Mouse (Mus musculus) CH12.LX (cell line): ENCODE measurements around the gene 4933416C03Rik. TPM values are rescaled to one million over a fixed set of nuclear protein-coding genes. Genes with fewer than 3 reads are reported as not detected.

Experiments
- DNase-seq: peaks from one replicate; pipeline ENCODE4 v3.0.0-alpha.2; 2013; ENCODE audit errors: extremely low read depth
- H3K27ac ChIP-seq: 2 replicates; pipeline ENCODE4 v1.5.1; 2012; ENCODE audit warnings: low read depth, mild to moderate bottlenecking, control low read depth, moderate library complexity; ENCODE audit not compliant: insufficient read depth
- H3K27me3 ChIP-seq: replicated peaks from 2 replicates; pipeline ENCODE3; 2012; ENCODE audit warnings: inconsistent platforms
- H3K36me3 ChIP-seq, 2 experiments: replicated peaks in 1 of 2; 2 replicates each; pipeline versions ENCODE3 to v1.6.1; 2012; ENCODE audit warnings: inconsistent platforms in 1 of 2, low read length in 1 of 2, mild to moderate bottlenecking in 1 of 2, mixed read lengths in 1 of 2, moderate library complexity in 1 of 2; ENCODE audit not compliant: control insufficient read depth in 1 of 2, insufficient read depth in 1 of 2
- H3K4me1 ChIP-seq, 2 experiments: 2 replicates each; pipeline ENCODE4 v1.6.1; 2012; ENCODE audit warnings: inconsistent platforms in 1 of 2, moderate library complexity in 1 of 2; ENCODE audit not compliant: insufficient read depth in 2 of 2, control insufficient read depth in 1 of 2
- H3K4me2 ChIP-seq: 2 replicates; pipeline ENCODE4 v1.6.1; 2012; ENCODE audit warnings: low read depth, mild to moderate bottlenecking, control low read depth; ENCODE audit not compliant: poor library complexity, insufficient read depth, severe bottlenecking
- H3K4me3 ChIP-seq, 3 experiments: fragments of 150-350 bp in 1 of 3; sonication (generic) in 1 of 3; replicated peaks in 1 of 3; 2 replicates each; pipeline versions ENCODE3 to v1.5.1; 2011 to 2012; ENCODE audit warnings: low read depth in 2 of 3, low read length in 2 of 3, mild to moderate bottlenecking in 2 of 3, moderate library complexity in 2 of 3, control low read depth in 1 of 3, improper control_type of control experiment in 1 of 3, inconsistent platforms in 1 of 3, mixed read lengths in 1 of 3; ENCODE audit not compliant: poor library complexity in 1 of 3
- H3K79me2 ChIP-seq: replicated peaks from 2 replicates; pipeline ENCODE4 v1.6.1; 2012; ENCODE audit warnings: mild to moderate bottlenecking, moderate library complexity; ENCODE audit not compliant: control insufficient read depth, poor library complexity, insufficient read depth, severe bottlenecking; ENCODE audit errors: extremely low read depth
- H3K9ac ChIP-seq: 2 replicates; pipeline ENCODE4 v1.6.1; 2012; ENCODE audit warnings: low read depth, mild to moderate bottlenecking, control low read depth, moderate library complexity; ENCODE audit not compliant: insufficient read depth
- H3K9me3 ChIP-seq: replicated peaks from 2 replicates; pipeline ENCODE3; 2012; ENCODE audit warnings: low read length, inconsistent platforms, mixed read lengths
- CHD1 ChIP-seq: IDR thresholded peaks from 2 replicates; pipeline ENCODE4 v1.6.1; 2012; ENCODE audit warnings: low read depth, low read length, improper control_type of control experiment, inconsistent platforms
- CHD2 ChIP-seq: IDR thresholded peaks from 2 replicates; pipeline ENCODE4 v1.6.1; 2011; ENCODE audit warnings: low read length, improper control_type of control experiment
- GABPA ChIP-seq: IDR thresholded peaks from 2 replicates; pipeline ENCODE4 v1.6.1; 2012; ENCODE audit warnings: low read depth, low read length, improper control_type of control experiment, inconsistent platforms; ENCODE audit not compliant: insufficient replicate concordance
- IRF4 ChIP-seq: IDR thresholded peaks from 2 replicates; pipeline ENCODE4 v1.6.1; 2014; ENCODE audit warnings: low read depth, mild to moderate bottlenecking, inconsistent platforms, low read length, improper control_type of control experiment
- JUN ChIP-seq: IDR thresholded peaks from 2 replicates; pipeline ENCODE4 v1.6.1; 2011; ENCODE audit warnings: low read depth, mild to moderate bottlenecking, low read length, improper control_type of control experiment, moderate library complexity; ENCODE audit not compliant: insufficient read depth
- MAFK ChIP-seq: IDR thresholded peaks from 2 replicates; pipeline ENCODE4 v1.6.1; 2011; ENCODE audit warnings: low read length, improper control_type of control experiment; ENCODE audit not compliant: insufficient replicate concordance
- MAX ChIP-seq: IDR thresholded peaks from 2 replicates; pipeline ENCODE4 v1.6.1; 2011; ENCODE audit warnings: low read length, improper control_type of control experiment
- MAZ ChIP-seq: IDR thresholded peaks from 2 replicates; pipeline ENCODE4 v1.6.1; 2012; ENCODE audit warnings: low read depth, mild to moderate bottlenecking, inconsistent platforms, low read length, improper control_type of control experiment, moderate library complexity
- MXI1 ChIP-seq: IDR thresholded peaks from 2 replicates; pipeline ENCODE4 v1.6.1; 2011; ENCODE audit warnings: mild to moderate bottlenecking, low read depth, low read length, improper control_type of control experiment
- NELFE ChIP-seq: IDR thresholded peaks from 2 replicates; pipeline ENCODE4 v1.6.1; 2011; ENCODE audit warnings: low read depth, low read length, improper control_type of control experiment
- NRF1 ChIP-seq: IDR thresholded peaks from 2 replicates; pipeline ENCODE4 v1.6.1; 2014; ENCODE audit warnings: low read depth, mild to moderate bottlenecking, inconsistent platforms, low read length, improper control_type of control experiment, moderate library complexity
- PAX5 ChIP-seq: IDR thresholded peaks from 2 replicates; pipeline ENCODE4 v1.6.1; 2012; ENCODE audit warnings: low read length, inconsistent platforms, mixed read lengths
- POLR2A ChIP-seq: IDR thresholded peaks from 2 replicates; pipeline ENCODE4 v1.6.1; 2011; ENCODE audit warnings: low read depth, mild to moderate bottlenecking, improper control_type of control experiment, low read length
- POLR2AphosphoS2 ChIP-seq: IDR thresholded peaks from 2 replicates; pipeline ENCODE4 v1.6.1; 2011; ENCODE audit warnings: low read depth, low read length, improper control_type of control experiment
- RAD21 ChIP-seq: IDR thresholded peaks from 2 replicates; pipeline ENCODE4 v1.6.1; 2011; ENCODE audit warnings: low read depth, mild to moderate bottlenecking, low read length, improper control_type of control experiment, moderate library complexity
- SIN3A ChIP-seq: IDR thresholded peaks from 2 replicates; pipeline ENCODE4 v1.6.1; 2012; ENCODE audit warnings: low read length, improper control_type of control experiment, inconsistent platforms
- TBP ChIP-seq: conservative IDR thresholded peaks from 2 replicates; pipeline ENCODE4 v1.6.1; 2011; ENCODE audit warnings: low read depth, low read length, improper control_type of control experiment
- USF1 ChIP-seq: IDR thresholded peaks from 2 replicates; pipeline ENCODE4 v1.6.1; 2014; ENCODE audit warnings: low read depth, mild to moderate bottlenecking, inconsistent platforms, low read length, improper control_type of control experiment
- ZMIZ1 ChIP-seq: IDR thresholded peaks from 2 replicates; pipeline ENCODE4 v1.6.1; 2012; ENCODE audit warnings: low read depth, mild to moderate bottlenecking, inconsistent platforms, low read length, improper control_type of control experiment
- dilution Hi-C: fragments of 300-500 bp; cut with MboI; formaldehyde crosslinking; loops from 2 replicates; pipeline ENCODE4 v1.14.3; 2020; ENCODE audit warnings: low sequenced_read_pairs; ENCODE audit not compliant: extremely low pct_unique_long_range_greater_than_20kb, extremely low pct_ligation_motif_present
- in situ Hi-C: fragments of 300-500 bp; cut with MboI; formaldehyde crosslinking; loops from 3 replicates; pipeline ENCODE4 v1.14.3; 2019; ENCODE audit warnings: low sequenced_read_pairs, low pct_ligation_motif_present, low pct_unique_long_range_greater_than_20kb, mixed read lengths
- polyA plus RNA-seq: library from polyadenylated mRNA; unstranded; fragments of >175 nt; gene quantifications from 2 replicates; pipeline ENCODE4 v1.2.1, GENCODE M21; 2012; ENCODE audit warnings: low read depth; ENCODE audit not compliant: insufficient read length
- total RNA-seq, 2 experiments: library from RNA; depleted of rRNA; stranded (reverse); fragments of 300-350 nt in 1 of 2; fragments of >200 nt in 1 of 2; gene quantifications; 2 replicates each; pipeline ENCODE4 v1.2.3; 2012 to 2014

The 4933416C03Rik gene
- total and polyA plus RNA-seq, 3 experiments = not detected

GRCm38 (mm10) chr10:116078636-116079035 lies 35.1 kb downstream of the 4933416C03Rik start:
- no peaks in the 10 kb centered on the region for H3K9me3 ChIP-seq
- no peak for DNase-seq
- H3K27ac ChIP-seq = no peak overlapping the region
- H3K27me3 ChIP-seq = no peaks in the 10 kb centered on the region
- no peak overlapping the region for H3K4me2 ChIP-seq
- no peaks in the 10 kb centered on the region for H3K4me1 ChIP-seq
- no peak overlapping the region for H3K4me3 ChIP-seq
- in situ Hi-C loops (loop anchor here (25.0 kb wide), 1 partner anchor 109 kb away; no protein-coding TSS in a partner anchor), dilution Hi-C loops (no loop called here)
- H3K36me3 ChIP-seq = no peaks in the 10 kb centered on the region
- no peak overlapping the region for H3K9ac ChIP-seq
- no peaks in the 10 kb centered on the region for H3K79me2 ChIP-seq
- TF ChIP-seq CHD1 (no peak), ZMIZ1 (no peak)

GRCm38 (mm10) chr10:116075954-116076353 lies 37.8 kb downstream of the 4933416C03Rik start:
- Histone ChIP-seq H3K27me3 (no peaks in the 10 kb centered on the region), H3K79me2 (no peaks in the 10 kb centered on the region), H3K4me2 (no peak overlapping the region), H3K4me3 (no peak overlapping the region), H3K9me3 (no peaks in the 10 kb centered on the region), H3K36me3 (no peaks in the 10 kb centered on the region), H3K9ac (no peak overlapping the region), H3K4me1 (no peaks in the 10 kb centered on the region), H3K27ac (no peak overlapping the region)
- TF ChIP-seq RAD21 (no peak), POLR2AphosphoS2 (no peak), MXI1 (no peak), MAZ (no peak), PAX5 (no peak), POLR2A (no peak), IRF4 (no peak), JUN (no peak), CHD2 (no peak), SIN3A (no peak), GABPA (no peak), TBP (no peak), CHD1 (no peak), MAX (no peak), NRF1 (no peak), MAFK (no peak), NELFE (no peak), USF1 (no peak)
- in situ Hi-C loops (loop anchor here (25.0 kb wide), 1 partner anchor 111 kb away; no protein-coding TSS in a partner anchor), dilution Hi-C loops (no loop called here)
- no peak for DNase-seq

Other genes with a start within 250 kb of the 4933416C03Rik start
- 0.51 and 0.67 TPM in 2 replicates for gene Ptprr, start 95.7 kb downstream of the 4933416C03Rik start, total RNA-seq (2012; rRNA removed)
- gene Ptprr, start 95.7 kb downstream of the 4933416C03Rik start, total RNA-seq (2014; rRNA removed) = 0.81 and 0.95 TPM in 2 replicates
- 1.7 and 1.9 TPM in 2 replicates for gene Ptprr, start 95.7 kb downstream of the 4933416C03Rik start, polyA plus RNA-seq
- gene Ptprb, start 161.6 kb upstream of the 4933416C03Rik start, total RNA-seq (2012; rRNA removed) = not detected in 2 replicates
- not detected in 2 replicates for gene Ptprb, start 161.6 kb upstream of the 4933416C03Rik start, total RNA-seq (2014; rRNA removed)
- gene Ptprb, start 161.6 kb upstream of the 4933416C03Rik start, polyA plus RNA-seq = not detected in 2 replicates